Mouse (Mus musculus) E14TG2a.4 (cell line): ENCODE data around the gene Lgals4.
A peak's percentile ranks its signal among the peaks of the same experiment; 100 is the strongest.
"Not testable (repeated sequence)": the region's sequence is repeated elsewhere in the genome, so short reads cannot be mapped to it uniquely, and the experiment has no call there.

Experiments used
- H3K27me3 ChIP-seq: 2 replicates; pipeline ENCODE4 v1.6.1; 2014; ENCODE audit warnings: low read length, control low read depth; ENCODE audit not compliant: insufficient read depth
- H3K36me3 ChIP-seq: 2 replicates; pipeline ENCODE4 v1.6.1; 2014; ENCODE audit warnings: low read length, control low read depth; ENCODE audit not compliant: insufficient read depth
- H3K4me1 ChIP-seq: replicated peaks from 2 replicates; pipeline ENCODE4 v1.6.1; 2014; ENCODE audit warnings: low read depth, low read length, control low read depth
- H3K4me3 ChIP-seq: replicated peaks from 2 replicates; pipeline ENCODE4 v1.5.1; 2014; ENCODE audit warnings: mild to moderate bottlenecking, low read length
- H3K9me3 ChIP-seq: 2 replicates; pipeline ENCODE4 v1.6.1; 2014; ENCODE audit warnings: low read length, control low read depth
- CTCF ChIP-seq: conservative IDR thresholded peaks from 2 replicates; pipeline ENCODE4 v1.5.1; 2014; ENCODE audit warnings: low read length
- NANOG ChIP-seq: IDR thresholded peaks from 2 replicates; pipeline ENCODE4 v1.6.1; 2014; ENCODE audit warnings: borderline replicate concordance, low read length, mixed read lengths
- POU5F1 ChIP-seq: IDR thresholded peaks from 2 replicates; pipeline ENCODE4 v1.6.1; 2014; ENCODE audit warnings: low read length, borderline replicate concordance

Lgals4 gene

GRCm38 (mm10) chr7:28864288-28864750 is 30.7 kb downstream of the Lgals4 start:
- TF ChIP-seq CTCF (no peak), NANOG (no peak), POU5F1 (no peak)
- H3K9me3 ChIP-seq: no peaks in the 10 kb centered on the region
- peaks cover 49% of the 10 kb centered on the region for H3K4me1 ChIP-seq
- no peaks in the 10 kb centered on the region for H3K36me3 ChIP-seq
- peaks cover 19% of the 10 kb centered on the region for H3K27me3 ChIP-seq
- no peak overlapping the region for H3K4me3 ChIP-seq

DNA sequence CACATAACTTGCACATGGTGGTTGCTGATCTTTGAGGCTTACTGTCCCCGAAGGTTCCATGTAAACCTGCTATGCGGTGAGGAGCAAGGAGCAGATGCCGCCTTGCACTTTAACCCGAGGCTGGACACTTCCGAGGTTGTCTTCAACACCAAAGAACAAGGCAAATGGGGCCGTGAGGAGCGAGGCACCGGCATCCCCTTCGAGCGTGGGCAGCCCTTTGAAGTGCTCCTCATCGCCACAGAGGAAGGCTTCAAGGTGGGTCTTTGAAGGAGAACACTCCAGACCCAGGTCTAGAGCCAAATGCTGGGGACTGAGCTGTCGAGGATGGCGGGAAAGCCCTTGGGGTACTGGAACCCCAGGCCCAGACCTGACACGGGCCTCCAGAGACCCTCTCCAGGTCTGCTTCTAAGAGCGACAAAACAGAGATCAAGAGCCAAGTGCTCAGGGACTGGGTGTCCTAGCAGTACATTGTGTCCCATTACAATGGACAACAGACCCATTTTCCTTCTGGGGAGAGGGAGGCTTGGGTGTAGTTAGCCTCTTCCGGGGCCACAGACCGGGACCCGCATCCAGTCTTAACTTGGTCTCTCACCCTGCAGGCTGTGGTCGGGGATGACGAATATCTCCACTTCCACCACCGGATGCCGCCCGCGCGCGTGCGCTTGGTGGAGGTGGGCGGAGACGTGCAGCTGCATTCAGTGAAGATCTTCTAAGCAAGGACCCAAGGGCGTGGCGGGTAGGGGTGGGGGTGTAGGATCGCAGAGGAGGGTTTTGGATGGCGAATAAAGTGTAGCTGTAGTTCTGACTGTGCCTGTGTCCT is 32.0 kb downstream of the Lgals4 start:
- H3K4me3 ChIP-seq: peak overlapping the region; percentile 69
- peaks cover 19% of the 10 kb centered on the region for H3K27me3 ChIP-seq
- no peak for TF ChIP-seq POU5F1
- TF ChIP-seq CTCF: no peak
- TF ChIP-seq NANOG: no peak
- peaks cover 49% of the 10 kb centered on the region for H3K4me1 ChIP-seq
- no peaks in the 10 kb centered on the region for H3K36me3 ChIP-seq
- no peaks in the 10 kb centered on the region for H3K9me3 ChIP-seq

DNA sequence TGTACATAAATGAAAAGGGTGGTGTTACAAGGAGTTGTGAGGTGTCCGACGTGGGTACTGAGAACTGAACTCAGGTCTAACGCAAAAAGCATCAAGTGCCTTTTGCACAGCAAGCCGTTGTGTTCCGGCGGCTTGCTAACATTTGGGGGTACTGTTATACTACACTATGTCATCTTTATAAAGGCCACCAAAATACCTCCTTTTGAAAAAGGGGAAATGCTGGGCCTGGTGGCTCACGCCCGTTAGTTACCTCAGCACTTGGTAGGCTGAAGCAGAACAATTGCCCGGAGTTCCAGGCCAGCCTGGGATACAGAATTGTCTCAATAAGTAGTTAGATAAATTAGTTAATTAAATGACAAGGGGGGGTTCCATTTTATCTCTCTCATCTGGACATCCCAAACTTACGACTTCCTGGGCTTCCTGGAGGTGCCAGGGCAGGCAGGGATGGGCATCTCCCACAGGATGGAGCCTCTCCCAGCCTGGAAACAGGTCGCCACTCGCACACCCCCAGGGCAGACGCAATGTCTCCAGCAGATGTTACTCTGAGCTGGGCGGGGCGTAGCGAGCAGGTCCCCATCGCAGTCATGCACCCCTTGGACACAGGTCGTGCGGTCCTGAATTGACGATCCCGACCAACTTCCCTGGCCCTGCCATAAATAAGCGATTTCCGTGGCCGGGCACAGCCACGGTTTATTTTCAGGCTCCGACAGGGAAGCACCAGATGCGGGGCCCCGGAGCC is 33.3 kb downstream of the Lgals4 start:
- Histone ChIP-seq H3K4me3 (peak overlapping the region; percentile 43), H3K36me3 (no peaks in the 10 kb centered on the region), H3K27me3 (peaks cover 18% of the 10 kb centered on the region), H3K9me3 (no peaks in the 10 kb centered on the region), H3K4me1 (peaks cover 49% of the 10 kb centered on the region)
- no peak for TF ChIP-seq CTCF
- TF ChIP-seq NANOG: no peak
- TF ChIP-seq POU5F1: no peak

DNA sequence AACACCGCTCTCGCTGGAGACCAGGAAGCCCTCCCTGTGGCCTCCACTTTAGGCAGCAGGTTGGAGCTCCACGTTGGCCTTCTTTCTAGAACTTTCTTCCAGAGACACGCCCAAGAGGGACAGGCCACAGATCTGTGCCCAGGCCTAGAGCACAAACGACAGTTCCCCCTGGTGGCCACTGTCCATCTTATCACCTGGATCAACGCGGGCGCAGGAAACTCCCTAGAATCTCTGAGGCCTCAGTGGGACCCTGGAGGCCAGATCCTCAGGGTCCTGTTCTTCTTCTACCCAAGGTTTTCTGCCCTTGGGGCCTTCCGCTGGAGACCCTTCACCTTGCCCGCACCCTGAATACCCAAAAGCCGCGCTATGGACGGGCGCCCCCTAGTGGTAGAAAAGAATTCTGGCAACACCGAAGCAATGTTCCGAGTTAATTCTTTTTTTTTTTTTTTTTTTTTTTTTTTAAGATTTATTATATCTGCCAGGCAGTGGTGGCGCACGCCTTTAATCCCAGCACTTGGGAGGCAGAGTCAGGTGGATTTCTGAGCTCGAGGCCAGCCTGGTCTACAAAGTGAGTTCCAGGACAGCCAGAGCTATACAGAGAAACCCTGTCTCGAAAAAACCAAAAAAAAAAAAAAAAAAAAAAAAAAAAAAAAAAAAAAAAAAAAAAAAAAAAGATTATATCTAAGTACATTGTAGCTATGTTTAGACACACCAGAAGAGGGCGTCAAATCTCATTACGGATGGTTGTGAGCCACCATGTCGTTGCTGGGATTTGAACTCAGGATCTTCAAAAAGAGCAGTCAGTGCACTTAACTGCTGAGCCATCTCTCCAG is 34.1 kb downstream of the Lgals4 start:
- Histone ChIP-seq H3K27me3 (peaks cover 17% of the 10 kb centered on the region), H3K4me1 (peaks cover 49% of the 10 kb centered on the region), H3K4me3 (peak overlapping the region; percentile 43)
- not testable (repeated sequence) for H3K36me3 ChIP-seq, H3K9me3 ChIP-seq
- TF ChIP-seq CTCF: peak; percentile 52; the same call in 1 of the 2 replicates

GRCm38 (mm10) chr7:28870901-28871664 is 37.4 kb downstream of the Lgals4 start:
- no peak overlapping the region for H3K4me3 ChIP-seq
- H3K4me1 ChIP-seq: peaks cover 15% of the 10 kb centered on the region
- H3K36me3 ChIP-seq: no peaks in the 10 kb centered on the region
- TF ChIP-seq NANOG: no peak
- TF ChIP-seq CTCF: no peak
- TF ChIP-seq POU5F1: no peak
- peaks cover 3% of the 10 kb centered on the region; the same call in 1 of the 2 replicates for H3K27me3 ChIP-seq
- no peaks in the 10 kb centered on the region for H3K9me3 ChIP-seq

DNA sequence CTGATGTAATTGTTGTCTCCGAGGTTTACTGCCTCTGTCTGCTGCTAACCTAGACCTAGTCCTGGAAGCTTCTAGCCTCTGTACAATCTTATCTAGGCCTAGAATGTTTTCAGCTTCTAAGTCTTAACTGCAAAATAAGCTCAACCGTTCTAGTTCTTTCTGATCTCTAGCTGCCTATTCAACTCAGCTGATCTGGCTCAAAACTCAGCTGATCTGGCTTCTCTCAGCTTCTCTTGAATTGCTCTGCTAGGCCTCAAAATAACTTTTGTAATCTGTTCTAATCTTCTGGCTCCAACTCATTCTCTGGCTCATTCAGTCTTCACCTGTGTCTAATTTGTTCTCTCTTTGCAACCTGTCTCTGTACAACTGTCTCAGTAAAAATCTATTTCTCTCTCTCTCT is 40.9 kb downstream of the Lgals4 start:
- peaks cover 16% of the 10 kb centered on the region for H3K4me1 ChIP-seq
- no peak for TF ChIP-seq CTCF
- no peak for TF ChIP-seq POU5F1

DNA sequence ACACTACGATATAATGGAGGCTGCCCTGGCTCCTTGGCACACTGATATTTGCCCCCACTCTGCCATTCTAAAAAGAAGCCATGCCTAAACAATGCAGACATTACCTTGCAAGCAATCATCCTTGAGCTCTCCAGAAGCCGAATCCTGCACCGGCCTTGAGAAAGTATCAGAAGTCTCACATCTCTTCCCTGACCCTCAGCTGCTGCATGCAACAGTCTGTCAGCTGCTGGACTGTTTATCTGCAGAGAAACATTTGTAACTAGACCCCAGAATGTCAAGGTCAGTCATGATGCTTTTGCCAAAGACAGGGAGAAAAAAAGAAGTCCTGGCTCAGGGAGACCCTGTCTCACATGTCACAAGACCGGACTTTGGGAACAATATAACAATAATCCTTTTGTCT is 42.4 kb downstream of the Lgals4 start:
- Histone ChIP-seq H3K4me3 (no peak overlapping the region), H3K9me3 (no peaks in the 10 kb centered on the region), H3K36me3 (no peaks in the 10 kb centered on the region), H3K4me1 (peaks cover 28% of the 10 kb centered on the region), H3K27me3 (peaks cover 3% of the 10 kb centered on the region; the same call in 1 of the 2 replicates)
- TF ChIP-seq CTCF (no peak), NANOG (no peak), POU5F1 (no peak)

More for the DNA sequence above, 40.9 kb downstream of the Lgals4 start:
- H3K36me3 ChIP-seq: no peaks in the 10 kb centered on the region
- peaks cover 3% of the 10 kb centered on the region; the same call in 1 of the 2 replicates for H3K27me3 ChIP-seq
- no peaks in the 10 kb centered on the region for H3K9me3 ChIP-seq
- H3K4me3 ChIP-seq: no peak overlapping the region
